Mouse (Mus musculus) cortical plate, adult 2 months (tissue): Measurements from ENCODE around the gene Usp33.

ENCODE experiments used
- CTCF ChIP-seq: fragments of 200-500 bp; IDR thresholded peaks from 2 replicates; pipeline ENCODE4 v1.5.1; 2011; ENCODE audit warnings: mild to moderate bottlenecking, control low read depth, low read length; ENCODE audit not compliant: insufficient read depth; ENCODE audit errors: extremely low read depth
- POLR2A ChIP-seq: fragments of 200-500 bp; IDR thresholded peaks from 2 replicates; pipeline ENCODE4 v1.6.1; 2011; ENCODE audit warnings: mild to moderate bottlenecking, low read length, control low read depth; ENCODE audit not compliant: insufficient read depth; ENCODE audit errors: extremely low read depth

DNA sequence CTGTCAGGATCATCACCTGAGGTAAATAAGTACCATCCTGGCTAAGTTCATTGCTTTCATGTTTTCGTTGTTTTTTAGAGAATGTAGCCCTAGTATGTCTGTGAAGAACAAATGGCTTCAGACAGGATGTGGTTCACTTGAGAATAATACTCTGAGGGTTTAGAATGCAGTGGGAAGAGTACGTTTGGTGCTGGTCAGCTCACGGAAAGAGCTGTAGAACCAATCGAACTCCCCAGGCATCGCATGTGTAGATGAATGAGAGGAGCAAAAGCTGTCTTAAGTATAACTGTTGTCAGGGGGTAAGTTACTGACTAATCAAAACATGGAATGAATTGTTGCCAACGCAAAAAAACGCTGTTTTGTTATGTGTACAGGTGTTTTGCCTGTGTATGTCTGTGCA, 86.4 kb downstream of the Usp33 start:
- TF ChIP-seq CTCF (no peak), POLR2A (no peak)
